Mouse (Mus musculus) midbrain, embryonic 15.5 days (tissue): ENCODE data around the gene Dnpep. TPM values are rescaled to one million over a fixed set of nuclear protein-coding genes. Genes with fewer than 3 reads are reported as not detected.

Source experiments
- ATAC-seq: fragments of 200-750 bp; cut with Nextera tagmentation; replicated peaks from 2 replicates; pipeline ENCODE4 v1.8.0; 2017; ENCODE audit warnings: moderate TSS enrichment
- H3K27ac ChIP-seq: fragments of 300-500 bp; sonication (generic); 2 replicates; pipeline ENCODE4 v1.5.1; 2015; ENCODE audit warnings: mild to moderate bottlenecking, inconsistent platforms
- H3K27me3 ChIP-seq: fragments of 300-500 bp; sonication (generic); replicated peaks from 2 replicates; pipeline ENCODE4 v1.6.1; 2015; ENCODE audit warnings: inconsistent platforms
- H3K36me3 ChIP-seq: fragments of 300-500 bp; sonication (generic); replicated peaks from 2 replicates; pipeline ENCODE4 v1.6.1; 2015; ENCODE audit warnings: inconsistent platforms
- H3K4me1 ChIP-seq: fragments of 300-500 bp; sonication (generic); 2 replicates; pipeline ENCODE4 v1.6.1; 2015; ENCODE audit warnings: inconsistent platforms
- H3K4me2 ChIP-seq: fragments of 300-500 bp; sonication (generic); 2 replicates; pipeline ENCODE4 v1.6.1; 2015; ENCODE audit warnings: inconsistent platforms, mild to moderate bottlenecking, moderate library complexity
- H3K4me3 ChIP-seq: fragments of 300-500 bp; sonication (generic); 2 replicates; pipeline ENCODE4 v1.5.1; 2015; ENCODE audit warnings: mild to moderate bottlenecking, inconsistent platforms
- H3K9ac ChIP-seq: fragments of 300-500 bp; sonication (generic); 2 replicates; pipeline ENCODE4 v1.6.1; 2015; ENCODE audit warnings: mild to moderate bottlenecking, inconsistent platforms
- H3K9me3 ChIP-seq: fragments of 300-500 bp; sonication (generic); 2 replicates; pipeline ENCODE4 v1.6.1; 2016; ENCODE audit warnings: inconsistent platforms
- WGBS: fragments of 180-500 bp; shearing (Covaris S2); methylation state at CpG from one replicate; pipeline ENCODE4 v1.1.7; 2015; ENCODE audit warnings: mixed read lengths; 5-methylcytosine and 5-hydroxymethylcytosine counted together
- polyA plus RNA-seq: library from polyadenylated mRNA; unstranded; fragments of >200 nt; fragmentation: Nextera tagmentation; extraction: Ambion mirVana; gene quantifications from 2 replicates; pipeline ENCODE4 v1.2.1, GENCODE M21; 2015

The Dnpep gene
- polyA plus RNA-seq, 1 experiment from 2014 or later, result 152 TPM

DNA sequence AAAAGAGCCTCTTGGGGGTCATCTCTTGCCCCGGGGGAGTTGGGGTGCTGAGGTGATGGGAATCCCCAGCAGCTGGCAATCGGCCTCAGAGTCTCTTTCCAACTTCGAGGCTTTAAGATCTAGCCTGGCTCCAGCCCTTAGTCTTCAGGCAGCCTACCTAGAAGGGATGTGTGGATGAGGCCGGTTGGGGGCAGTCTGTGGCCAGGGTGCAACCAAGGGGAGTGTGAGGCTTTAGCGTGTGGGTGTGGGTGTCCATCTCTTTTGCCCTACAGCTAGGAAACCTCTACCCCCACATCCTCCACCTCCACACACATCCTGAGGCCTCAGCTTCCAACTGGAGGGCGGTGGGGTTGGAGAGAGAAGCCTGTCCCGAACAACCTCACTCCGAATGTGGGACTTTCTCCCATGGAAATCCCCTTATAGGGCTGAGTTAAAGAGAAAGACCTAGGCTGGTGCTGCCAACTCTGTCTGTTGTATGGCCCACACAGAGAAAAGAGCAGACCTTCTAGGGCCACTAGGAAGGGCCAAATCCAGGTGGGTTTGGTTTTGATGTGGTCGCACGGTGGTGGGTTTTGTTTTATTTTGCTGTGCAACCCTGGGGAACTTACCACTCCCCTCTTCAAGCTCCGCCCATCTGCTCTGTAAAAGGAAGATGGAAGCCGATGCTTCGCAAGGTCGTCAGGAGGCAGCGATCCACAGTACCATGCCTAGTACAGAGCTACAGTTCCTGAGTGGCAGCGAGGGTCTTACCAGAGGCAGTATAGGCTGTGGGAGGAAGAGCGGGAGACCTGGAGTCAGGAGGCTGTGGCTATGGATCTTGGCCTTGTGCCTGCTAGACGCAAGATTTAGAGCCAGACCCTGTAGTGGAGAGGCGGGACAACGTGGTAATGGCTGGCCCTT lies 27.5 kb upstream of the Dnpep start:
- no peak for ATAC-seq
- no peak overlapping the region for H3K4me3 ChIP-seq
- peaks cover 11% of the 10 kb centered on the region for H3K4me1 ChIP-seq
- no peak overlapping the region for H3K9ac ChIP-seq
- no peaks in the 10 kb centered on the region for H3K36me3 ChIP-seq
- H3K27ac ChIP-seq, result no peak overlapping the region
- H3K27me3 ChIP-seq, result no peaks in the 10 kb centered on the region
- WGBS, result 34% methylated on average over 20 of the region's 20 CpGs
- H3K4me2 ChIP-seq, result no peak overlapping the region
- H3K9me3 ChIP-seq, result no peaks in the 10 kb centered on the region

DNA sequence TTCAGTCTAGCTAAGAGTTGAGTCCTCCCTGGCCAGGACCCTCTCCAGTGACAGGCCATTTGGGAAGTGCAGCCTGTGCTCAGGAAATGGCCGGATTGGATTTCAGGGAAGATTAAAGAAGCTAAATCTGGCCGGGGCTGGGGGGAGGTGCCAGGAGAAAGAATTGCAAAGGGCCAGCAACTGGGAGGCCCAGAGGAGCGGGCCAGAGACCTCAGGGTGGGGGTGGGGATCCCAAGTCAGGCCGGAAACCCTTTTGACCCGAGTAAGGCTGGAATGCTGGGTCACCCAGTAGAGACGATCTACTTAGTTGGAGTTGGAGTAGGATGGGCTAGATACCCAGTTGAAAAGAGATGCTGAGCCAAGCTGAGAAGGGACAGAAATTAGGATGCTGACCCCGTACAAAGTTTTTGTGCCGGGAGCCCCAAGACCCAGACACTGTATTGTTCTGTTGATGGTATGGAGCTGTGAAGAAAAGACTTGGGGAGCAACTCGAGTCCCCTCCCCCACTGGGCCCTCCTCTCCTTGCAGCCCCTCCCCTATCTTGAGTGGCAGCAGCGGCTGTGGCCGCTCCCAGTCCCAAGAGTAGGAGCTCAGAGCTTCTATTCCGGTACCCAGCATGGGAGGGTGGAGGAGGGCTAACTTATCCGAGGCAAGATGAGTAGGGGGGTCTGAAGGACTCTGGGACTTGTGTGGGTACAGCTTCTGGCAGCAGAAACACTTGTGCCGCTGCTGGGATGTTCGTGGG lies 26.7 kb upstream of the Dnpep start:
- no peak for ATAC-seq
- Histone ChIP-seq H3K27me3 (no peaks in the 10 kb centered on the region), H3K4me2 (no peak overlapping the region), H3K9me3 (no peaks in the 10 kb centered on the region), H3K36me3 (no peaks in the 10 kb centered on the region), H3K4me1 (peaks cover 16% of the 10 kb centered on the region), H3K9ac (no peak overlapping the region), H3K4me3 (no peak overlapping the region), H3K27ac (no peak overlapping the region)
- 5% methylated on average over 15 of the region's 15 CpGs for WGBS

DNA sequence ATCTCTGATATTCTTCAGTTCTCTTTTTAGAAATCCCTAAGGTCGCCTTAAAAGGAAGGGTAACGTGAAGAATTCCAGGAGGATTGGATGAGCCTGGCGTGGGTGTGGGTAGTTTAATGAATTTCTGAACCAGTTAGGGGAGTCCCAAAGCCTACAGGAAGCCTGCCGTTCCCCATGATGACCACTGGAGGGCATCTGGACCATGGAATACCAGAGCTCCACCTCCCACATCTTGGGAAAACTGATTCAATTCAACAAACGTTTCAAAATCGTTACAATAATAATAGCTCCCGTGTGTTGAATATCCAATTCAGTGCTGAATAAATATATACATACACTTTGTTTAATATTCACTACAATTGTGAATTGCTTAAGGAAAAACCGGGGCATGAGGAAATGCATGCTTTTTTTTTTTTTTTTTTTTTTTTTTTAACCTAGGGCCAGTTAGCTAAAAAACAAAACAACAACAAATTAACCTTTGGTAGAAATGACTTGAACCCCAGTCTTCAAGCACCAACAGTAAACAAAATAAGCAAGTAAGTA lies 25.2 kb upstream of the Dnpep start:
- Histone ChIP-seq H3K4me3 (no peak overlapping the region), H3K36me3 (no peaks in the 10 kb centered on the region), H3K9ac (no peak overlapping the region), H3K4me1 (peaks cover 30% of the 10 kb centered on the region), H3K27ac (no peak overlapping the region), H3K4me2 (no peak overlapping the region), H3K9me3 (no peaks in the 10 kb centered on the region), H3K27me3 (no peaks in the 10 kb centered on the region)
- WGBS, result under 1% methylated on average over 8 of the region's 8 CpGs
- 0 out of 2 replicates have a peak, but pooled peaks have one; percentile 54 for ATAC-seq

DNA sequence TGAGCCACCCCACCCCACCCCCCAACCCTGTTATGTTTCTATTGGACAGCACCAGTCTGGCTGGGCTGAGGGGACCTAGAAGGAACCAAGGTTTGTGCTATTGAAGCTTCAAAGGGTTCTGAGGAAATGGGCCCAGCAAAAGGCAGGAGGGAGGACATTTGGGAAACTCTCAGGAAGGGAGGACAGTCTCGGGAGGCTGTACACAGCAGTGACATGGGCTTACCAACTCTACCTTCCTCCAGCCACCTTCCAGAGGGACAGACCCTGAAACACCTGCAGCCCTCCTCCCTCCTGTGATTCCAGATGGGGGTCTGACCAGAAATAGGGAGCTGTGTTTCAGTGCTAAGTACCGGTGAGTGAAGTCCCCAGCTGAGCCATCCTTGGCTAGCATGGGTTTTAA lies 22.7 kb upstream of the Dnpep start:
- H3K4me1 ChIP-seq, result peaks cover 34% of the 10 kb centered on the region
- ATAC-seq, result no peak
- no peak overlapping the region for H3K27ac ChIP-seq
- no peaks in the 10 kb centered on the region for H3K9me3 ChIP-seq
- H3K4me3 ChIP-seq, result no peak overlapping the region
- WGBS, result 64% methylated on average over 2 of the region's 2 CpGs
- H3K36me3 ChIP-seq, result no peaks in the 10 kb centered on the region
- H3K9ac ChIP-seq, result no peak overlapping the region
- no peak overlapping the region for H3K4me2 ChIP-seq
- H3K27me3 ChIP-seq, result no peaks in the 10 kb centered on the region

DNA sequence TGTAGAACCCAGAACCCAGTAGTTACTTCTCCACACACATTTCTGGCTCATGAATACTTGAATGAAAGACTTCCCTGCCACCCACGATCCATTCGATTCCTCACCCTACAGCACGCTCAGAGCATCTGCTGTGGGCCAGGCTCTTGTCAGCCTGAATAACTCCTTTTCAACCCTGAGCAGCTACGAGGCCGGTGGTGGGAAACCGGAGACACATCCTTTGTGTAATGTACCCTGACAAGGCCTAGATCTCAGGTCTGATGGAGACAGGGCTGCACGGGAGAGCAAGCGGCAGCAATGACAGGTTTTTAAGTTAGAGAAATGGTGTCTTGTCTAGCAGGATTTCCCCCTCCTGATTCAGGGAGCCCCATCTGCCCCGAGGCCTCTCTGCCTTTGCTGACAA lies 21.5 kb upstream of the Dnpep start:
- peak overlapping the region; percentile 65 for H3K27ac ChIP-seq
- no peak overlapping the region for H3K4me2 ChIP-seq
- no peak overlapping the region for H3K4me3 ChIP-seq
- H3K36me3 ChIP-seq, result no peaks in the 10 kb centered on the region
- 17% methylated on average over 9 of the region's 9 CpGs for WGBS
- H3K9ac ChIP-seq, result no peak overlapping the region
- peaks cover 28% of the 10 kb centered on the region for H3K4me1 ChIP-seq
- H3K27me3 ChIP-seq, result no peaks in the 10 kb centered on the region
- no peaks in the 10 kb centered on the region for H3K9me3 ChIP-seq
- ATAC-seq, result peak; percentile 34; the same call in 1 of the 2 replicates

DNA sequence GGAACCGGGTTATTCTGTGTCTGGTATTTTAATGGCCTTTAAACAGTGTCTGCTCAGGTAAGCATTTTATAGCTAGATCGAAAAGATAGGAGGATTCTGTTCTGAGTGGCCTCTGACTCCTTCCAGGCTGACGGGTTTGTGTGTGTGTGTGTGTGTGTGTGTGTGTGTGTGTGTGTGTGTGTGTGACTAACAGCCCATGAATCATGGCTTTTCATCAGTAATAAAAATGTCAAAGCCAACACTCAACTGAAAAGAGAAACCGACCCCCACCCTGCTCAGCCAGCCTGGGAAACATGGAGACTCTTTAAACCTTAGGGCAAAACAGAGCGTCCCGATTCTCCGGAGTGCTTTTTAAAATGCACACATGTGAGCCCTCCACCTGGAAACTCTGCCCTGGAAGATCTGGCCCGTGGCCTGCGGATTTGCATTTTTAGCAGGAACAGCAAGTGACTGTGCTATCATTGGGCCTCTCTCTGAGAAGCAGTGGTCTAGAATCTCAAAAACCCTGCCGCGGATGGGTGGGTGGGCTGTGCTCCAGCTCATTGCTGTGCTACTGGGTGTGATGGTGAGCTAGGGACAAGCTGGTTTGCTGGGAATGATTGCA lies 20.4 kb upstream of the Dnpep start:
- Histone ChIP-seq H3K9ac (no peak overlapping the region), H3K4me2 (0 out of 2 replicates have a peak overlapping the region, but pooled peaks have one; percentile 5), H3K9me3 (no peaks in the 10 kb centered on the region), H3K36me3 (no peaks in the 10 kb centered on the region), H3K4me3 (no peak overlapping the region), H3K4me1 (peaks cover 27% of the 10 kb centered on the region), H3K27me3 (no peaks in the 10 kb centered on the region), H3K27ac (peak overlapping the region; percentile 65)
- WGBS, result 30% methylated on average over 11 of the region's 11 CpGs
- peak; percentile 60; the same call in 1 of the 2 replicates for ATAC-seq

DNA sequence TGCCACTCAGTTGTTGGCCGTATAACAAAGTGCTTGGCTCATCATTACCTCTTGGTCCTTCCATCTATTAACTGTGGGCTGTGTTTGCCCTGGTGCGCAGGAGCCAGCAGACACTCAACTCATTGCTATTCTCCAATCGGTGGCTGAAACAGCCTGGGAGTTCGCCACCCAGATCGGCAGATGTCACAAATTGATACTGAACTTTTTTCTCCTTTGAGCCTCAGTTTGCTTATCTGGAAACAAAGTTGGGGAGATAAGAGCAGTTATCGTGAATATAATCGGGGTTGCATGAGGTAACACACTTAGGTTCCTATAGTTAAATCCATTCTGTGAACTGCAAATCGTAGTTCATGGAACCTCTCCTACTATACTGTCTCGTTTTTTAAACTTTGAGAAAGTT lies 19.3 kb upstream of the Dnpep start:
- no peak overlapping the region for H3K4me3 ChIP-seq
- H3K9me3 ChIP-seq, result no peaks in the 10 kb centered on the region
- H3K27ac ChIP-seq, result no peak overlapping the region
- no peaks in the 10 kb centered on the region for H3K27me3 ChIP-seq
- H3K36me3 ChIP-seq, result no peaks in the 10 kb centered on the region
- H3K4me2 ChIP-seq, result no peak overlapping the region
- H3K4me1 ChIP-seq, result peaks cover 23% of the 10 kb centered on the region
- ATAC-seq, result no peak
- H3K9ac ChIP-seq, result no peak overlapping the region
- 80% methylated on average over 9 of the region's 9 CpGs for WGBS

DNA sequence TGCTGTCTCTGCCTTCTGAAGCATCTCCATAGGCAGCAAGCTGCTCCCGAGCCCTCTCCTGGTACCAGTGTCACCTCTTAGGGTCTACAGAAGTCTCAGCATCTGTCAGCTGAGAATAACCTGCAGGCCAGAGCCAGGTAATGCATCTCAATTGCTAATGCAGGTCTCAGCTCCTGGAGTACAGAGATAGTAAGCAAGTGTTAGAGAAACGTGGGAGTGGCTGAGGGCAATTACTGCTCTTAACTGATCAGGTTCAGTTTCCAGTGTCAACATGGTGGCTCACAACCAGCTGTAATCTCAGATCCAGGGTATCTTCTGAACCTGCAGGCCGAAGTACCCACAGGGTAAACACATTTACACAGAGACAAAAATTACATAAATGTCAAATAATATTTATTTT lies 18.7 kb upstream of the Dnpep start:
- Histone ChIP-seq H3K27me3 (no peaks in the 10 kb centered on the region), H3K4me3 (no peak overlapping the region), H3K9me3 (no peaks in the 10 kb centered on the region), H3K9ac (no peak overlapping the region), H3K4me1 (peaks cover 23% of the 10 kb centered on the region), H3K36me3 (no peaks in the 10 kb centered on the region), H3K27ac (no peak overlapping the region), H3K4me2 (no peak overlapping the region)
- 81% methylated on average over 3 of the region's 3 CpGs for WGBS
- no peak for ATAC-seq

DNA sequence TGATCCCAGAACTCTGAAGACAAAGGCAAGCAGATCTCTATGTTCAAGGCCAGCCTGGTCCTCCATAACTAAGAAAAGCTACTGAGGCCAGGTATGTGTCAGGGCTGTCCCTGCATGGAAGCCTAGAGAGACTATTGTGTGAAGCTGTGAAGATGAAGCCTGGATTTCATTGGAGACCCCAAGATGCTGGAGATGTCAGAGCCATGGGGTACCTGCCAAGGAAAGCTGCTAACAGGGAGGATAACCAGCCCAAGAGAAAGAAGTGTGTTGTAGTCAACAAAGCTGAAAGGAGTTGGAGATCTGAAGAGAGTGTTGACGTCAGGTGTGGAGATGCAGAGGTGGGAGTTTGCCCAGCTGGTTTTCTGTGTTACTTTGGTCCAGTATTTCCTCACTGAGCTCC lies 13.5 kb upstream of the Dnpep start:
- no peak overlapping the region for H3K27ac ChIP-seq
- H3K36me3 ChIP-seq, result no peaks in the 10 kb centered on the region
- H3K4me3 ChIP-seq, result no peak overlapping the region
- ATAC-seq, result no peak
- H3K9me3 ChIP-seq, result no peaks in the 10 kb centered on the region
- H3K4me1 ChIP-seq, result no peaks in the 10 kb centered on the region
- no peaks in the 10 kb centered on the region for H3K27me3 ChIP-seq
- no peak overlapping the region for H3K4me2 ChIP-seq
- 81% methylated on average over 1 of the region's 1 CpGs for WGBS
- no peak overlapping the region for H3K9ac ChIP-seq

DNA sequence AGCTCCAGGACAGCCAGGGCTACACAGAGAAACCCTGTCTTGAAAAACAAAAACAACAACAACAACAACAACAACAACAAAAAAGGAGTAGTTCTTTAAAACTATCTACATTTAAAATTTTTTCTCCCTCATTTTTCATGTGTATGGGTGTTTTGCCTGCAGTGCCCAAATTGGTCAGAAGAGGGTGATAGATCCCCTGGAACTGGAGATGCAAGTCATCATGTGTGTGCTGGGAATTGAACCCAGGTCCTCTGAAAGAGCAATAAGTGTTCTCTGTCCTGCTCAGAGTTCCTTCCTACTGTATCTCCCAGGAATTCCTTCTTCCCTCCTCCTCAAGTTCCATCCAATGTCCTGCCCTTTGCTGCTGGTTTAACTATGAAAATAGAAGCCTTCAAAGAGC lies 9.7 kb upstream of the Dnpep start:
- Histone ChIP-seq H3K4me1 (no peaks in the 10 kb centered on the region), H3K4me2 (no peak overlapping the region), H3K27ac (no peak overlapping the region), H3K36me3 (no peaks in the 10 kb centered on the region), H3K4me3 (no peak overlapping the region), H3K9ac (no peak overlapping the region), H3K9me3 (no peaks in the 10 kb centered on the region), H3K27me3 (no peaks in the 10 kb centered on the region)
- no peak for ATAC-seq

DNA sequence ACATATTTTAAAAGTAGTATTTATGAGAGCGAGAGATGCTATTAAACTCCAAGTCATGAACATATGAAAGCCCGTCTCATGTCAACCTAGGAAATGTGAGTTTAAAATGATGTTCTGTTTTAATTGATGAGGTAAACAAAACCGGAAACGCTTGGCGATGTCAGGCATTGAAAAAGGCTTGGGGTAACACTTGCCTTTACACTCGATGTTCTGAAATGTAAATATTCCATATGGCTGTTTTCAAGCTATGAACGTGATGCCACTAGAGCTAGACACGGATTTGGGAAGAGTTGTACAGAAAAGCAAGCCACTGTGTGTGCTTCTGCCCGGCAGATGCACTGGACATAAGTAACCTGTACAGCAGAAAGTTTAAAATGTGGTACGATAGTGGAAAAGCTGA lies 1.4 kb upstream of the Dnpep start:
- no peaks in the 10 kb centered on the region for H3K9me3 ChIP-seq
- H3K4me1 ChIP-seq, result peaks cover 16% of the 10 kb centered on the region
- H3K9ac ChIP-seq, result no peak overlapping the region
- H3K36me3 ChIP-seq, result no peaks in the 10 kb centered on the region; the same call in 1 of the 2 replicates
- no peak overlapping the region for H3K4me3 ChIP-seq
- no peak for ATAC-seq
- no peaks in the 10 kb centered on the region for H3K27me3 ChIP-seq
- WGBS, result 93% methylated on average over 10 of the region's 10 CpGs
- H3K4me2 ChIP-seq, result no peak overlapping the region
- no peak overlapping the region for H3K27ac ChIP-seq

DNA sequence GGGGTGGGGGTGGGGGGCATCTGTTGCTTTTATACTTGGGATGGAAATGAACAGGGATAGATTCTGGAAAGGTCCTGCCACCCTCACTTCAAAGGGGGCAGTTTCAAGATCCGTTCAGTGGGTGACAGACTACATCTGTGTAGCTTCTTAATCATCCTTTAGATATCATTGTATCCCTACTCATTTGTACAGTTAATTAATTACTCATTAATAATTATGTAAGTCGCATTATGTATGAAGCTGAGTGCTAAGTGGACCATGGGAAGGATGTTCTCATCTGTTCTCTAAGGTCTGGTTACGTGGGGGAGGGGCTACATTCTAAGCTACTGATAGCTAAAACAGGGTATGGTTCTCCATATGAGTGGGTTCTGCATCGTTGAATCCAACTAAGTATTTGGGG lies 946 bp upstream of the Dnpep start:
- peaks cover 16% of the 10 kb centered on the region for H3K4me1 ChIP-seq
- no peaks in the 10 kb centered on the region; the same call in 1 of the 2 replicates for H3K36me3 ChIP-seq
- 92% methylated on average over 4 of the region's 4 CpGs for WGBS
- ATAC-seq, result no peak
- no peak overlapping the region for H3K4me2 ChIP-seq
- no peak overlapping the region for H3K9ac ChIP-seq
- H3K27ac ChIP-seq, result no peak overlapping the region
- no peaks in the 10 kb centered on the region for H3K9me3 ChIP-seq
- H3K27me3 ChIP-seq, result no peaks in the 10 kb centered on the region
- H3K4me3 ChIP-seq, result no peak overlapping the region
